Mouse (Mus musculus) liver, embryonic 16.5 days (tissue): ENCODE data around the gene Dnmt1. TPM values are rescaled to one million over a fixed set of nuclear protein-coding genes. Genes with fewer than 3 reads are reported as not detected.

ENCODE experiments used
- ATAC-seq: fragments of 200-750 bp; cut with Nextera tagmentation; 2 replicates; pipeline ENCODE4 v1.8.0; 2017; ENCODE audit warnings: low read depth, mild to moderate bottlenecking, moderate number of reproducible peaks, moderate library complexity
- H3K27ac ChIP-seq: fragments of 300-500 bp; sonication (generic); 2 replicates; pipeline ENCODE4 v1.5.1; 2014; ENCODE audit warnings: mild to moderate bottlenecking, low read length
- H3K27me3 ChIP-seq: fragments of 300-500 bp; sonication (generic); 2 replicates; pipeline ENCODE4 v1.6.1; 2014; ENCODE audit warnings: low read depth, low read length, mixed read lengths; ENCODE audit not compliant: control insufficient read depth, insufficient read depth
- H3K36me3 ChIP-seq: fragments of 300-500 bp; sonication (generic); 2 replicates; pipeline ENCODE4 v1.6.1; 2014; ENCODE audit warnings: mild to moderate bottlenecking; ENCODE audit not compliant: control insufficient read depth, insufficient read depth
- H3K4me1 ChIP-seq: fragments of 300-500 bp; sonication (generic); 2 replicates; pipeline ENCODE4 v1.6.1; 2014; ENCODE audit warnings: low read depth, low read length, mixed read lengths; ENCODE audit not compliant: control insufficient read depth
- H3K4me2 ChIP-seq: fragments of 300-500 bp; sonication (generic); 2 replicates; pipeline ENCODE4 v1.6.1; 2014; ENCODE audit warnings: low read depth, low read length, mixed read lengths
- H3K4me3 ChIP-seq: fragments of 300-500 bp; sonication (generic); 2 replicates; pipeline ENCODE4 v1.5.1; 2014; ENCODE audit warnings: low read depth, mild to moderate bottlenecking, low read length
- H3K9ac ChIP-seq: fragments of 300-500 bp; sonication (generic); 2 replicates; pipeline ENCODE4 v1.6.1; 2014; ENCODE audit warnings: low read depth, low read length
- H3K9me3 ChIP-seq: fragments of 300-500 bp; sonication (generic); replicated peaks from 2 replicates; pipeline ENCODE4 v1.6.1; 2016; ENCODE audit warnings: low read length; ENCODE audit not compliant: control insufficient read depth
- WGBS: fragments of 180-500 bp; shearing (Covaris S2); extraction: QIAGEN DNeasy Blood & Tissue Kit; methylation state at CpG from one replicate; pipeline ENCODE4 v1.1.7; 2014; ENCODE audit not compliant: insufficient replicate concordance; 5-methylcytosine and 5-hydroxymethylcytosine counted together
- polyA plus RNA-seq: library from polyadenylated mRNA; unstranded; fragments of >200 nt; fragmentation: Nextera tagmentation; extraction: Ambion mirVana; gene quantifications from 2 replicates; pipeline ENCODE4 v1.2.1, GENCODE M21; 2015

Gene Dnmt1
- polyA plus RNA-seq, 1 experiment from 2014 or later: 55.7 TPM

DNA sequence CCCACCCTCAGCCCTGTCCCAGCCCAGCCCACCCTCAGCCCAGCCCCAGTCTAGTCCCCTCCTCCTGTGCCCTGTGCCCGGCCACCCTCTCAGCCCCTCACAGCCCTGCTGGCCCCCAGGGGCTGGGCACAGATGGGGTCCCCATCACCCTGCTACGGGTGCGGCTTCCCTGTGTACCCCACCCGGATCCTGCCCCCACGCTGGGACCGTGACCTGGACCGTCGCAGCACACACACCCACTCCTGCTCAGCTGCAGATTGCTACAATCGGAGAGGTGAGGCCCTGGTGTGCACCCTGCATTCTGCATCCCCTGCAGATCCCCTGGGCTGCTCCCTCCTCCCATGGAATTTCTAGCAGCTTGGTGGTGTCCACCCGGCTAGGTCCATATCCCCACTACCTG lies 86.7 kb downstream of the Dnmt1 start:
- no peaks in the 10 kb centered on the region for H3K9me3 ChIP-seq
- H3K4me2 ChIP-seq: no peak overlapping the region
- no peak overlapping the region for H3K27ac ChIP-seq
- H3K9ac ChIP-seq: no peak overlapping the region
- H3K36me3 ChIP-seq: no peaks in the 10 kb centered on the region
- 84% methylated on average over 10 of the region's 10 CpGs for WGBS
- H3K4me1 ChIP-seq: peaks cover 10% of the 10 kb centered on the region
- peaks cover 11% of the 10 kb centered on the region for H3K27me3 ChIP-seq
- ATAC-seq: no peak
- H3K4me3 ChIP-seq: no peak overlapping the region

DNA sequence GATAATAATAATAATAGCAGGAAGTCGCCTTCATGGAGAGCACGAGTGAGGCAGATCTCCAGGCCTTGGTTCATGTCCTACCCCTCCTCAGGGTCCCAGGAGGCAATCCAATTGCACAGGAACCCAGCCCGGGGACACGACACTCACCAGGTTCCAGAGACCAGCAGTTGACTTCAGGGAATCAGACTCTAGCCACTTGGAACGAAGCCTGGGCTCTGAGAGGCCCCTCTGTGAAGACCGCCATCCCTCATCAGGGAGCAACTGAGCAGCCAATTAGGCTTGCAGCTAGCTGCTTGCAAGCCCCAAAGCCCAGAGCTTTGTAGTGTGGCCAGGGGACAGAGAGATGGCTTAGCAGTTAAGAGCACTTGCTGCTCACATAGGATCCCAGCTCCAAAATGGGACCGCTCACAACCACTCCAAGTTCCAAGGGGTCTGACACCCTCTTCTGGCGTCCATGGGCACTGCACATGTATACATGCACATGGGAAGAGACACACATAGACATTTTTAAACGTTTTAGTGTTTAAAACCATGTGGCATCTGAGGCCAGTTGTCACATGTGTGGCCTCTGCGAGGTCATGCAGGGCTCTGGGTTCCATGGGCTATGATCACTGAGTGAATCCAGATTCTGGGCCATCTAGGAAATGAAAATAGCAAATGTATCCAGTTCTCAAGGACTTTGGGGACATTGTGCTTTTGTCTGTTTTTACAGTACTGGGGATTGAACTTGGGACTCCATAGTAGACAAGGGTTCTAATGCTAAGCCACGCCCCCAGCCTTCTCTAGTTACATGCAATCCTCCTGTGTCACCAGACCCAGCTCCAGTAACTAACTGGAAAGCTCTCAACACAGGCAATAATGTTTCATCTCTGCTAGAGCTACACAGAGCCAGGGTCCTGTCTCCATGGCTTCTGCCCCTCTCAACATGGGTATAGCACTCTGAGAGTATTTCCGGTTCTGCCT lies 89.2 kb downstream of the Dnmt1 start:
- WGBS: 66% methylated on average over 12 of the region's 12 CpGs

GRCm38 (mm10) chr9:20869246-20869645 lies 90.4 kb downstream of the Dnmt1 start:
- Histone ChIP-seq H3K4me1 (peaks cover 3% of the 10 kb centered on the region; the same call in 1 of the 2 replicates), H3K9ac (peak overlapping the region; percentile 57), H3K36me3 (no peaks in the 10 kb centered on the region), H3K4me2 (peak overlapping the region; percentile 66), H3K27ac (no peak overlapping the region), H3K9me3 (no peaks in the 10 kb centered on the region), H3K4me3 (peak overlapping the region; percentile 66), H3K27me3 (peaks cover 15% of the 10 kb centered on the region)
- ATAC-seq: no peak
- WGBS: 7% methylated on average over 19 of the region's 19 CpGs

More for the DNA sequence above, 89.2 kb downstream of the Dnmt1 start:
- Histone ChIP-seq H3K9ac (no peak overlapping the region), H3K9me3 (no peaks in the 10 kb centered on the region), H3K4me1 (peaks cover 3% of the 10 kb centered on the region; the same call in 1 of the 2 replicates), H3K27ac (no peak overlapping the region), H3K4me2 (no peak overlapping the region), H3K36me3 (no peaks in the 10 kb centered on the region), H3K4me3 (no peak overlapping the region), H3K27me3 (peaks cover 15% of the 10 kb centered on the region)
- no peak for ATAC-seq

- peak within 1 kb of the TSS; percentile 57 for H3K9ac ChIP-seq
- H3K9me3 ChIP-seq: no peaks in the 10 kb centered on the region
- peaks cover 3% of the 10 kb centered on the region; the same call in 1 of the 2 replicates for H3K4me1 ChIP-seq
- peak; percentile 45 for ATAC-seq
- H3K4me2 ChIP-seq: peak within 1 kb of the TSS; percentile 66
- H3K27ac ChIP-seq: no peak within 1 kb of the TSS
- H3K36me3 ChIP-seq: no peaks in the 10 kb centered on the region
- H3K27me3 ChIP-seq: peaks cover 15% of the 10 kb centered on the region
- H3K4me3 ChIP-seq: peak within 1 kb of the TSS; percentile 66
- WGBS: 3% methylated on average over 52 of the region's 53 CpGs
Measured at GRCm38 (mm10) chr9:20868448-20869001, 91.2 kb downstream of the Dnmt1 start, which contains the start of gene A230050P20Rik. A230050P20Rik (plus strand) TSS chr9:20868642.

DNA sequence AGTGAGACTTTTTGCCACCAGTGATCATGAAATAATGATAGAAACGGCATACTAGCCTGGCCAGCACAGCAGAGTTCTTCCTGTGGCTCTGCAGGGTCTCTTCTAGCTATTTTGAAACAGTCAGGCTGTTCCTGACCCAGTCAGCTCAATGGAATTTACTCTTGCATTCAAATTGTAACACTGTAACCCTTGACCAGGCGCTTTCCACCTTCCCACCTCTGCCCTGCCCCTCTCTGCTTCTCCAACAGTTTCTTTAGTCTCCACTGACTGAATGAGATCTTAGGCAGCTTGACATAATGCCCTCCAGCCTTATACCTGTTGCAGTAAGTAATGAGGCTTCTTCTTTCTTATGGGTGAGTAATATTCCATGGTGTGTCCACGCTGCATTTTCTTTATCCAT lies 92.8 kb downstream of the Dnmt1 start:
- WGBS: 51% methylated on average over 3 of the region's 3 CpGs
- no peak overlapping the region for H3K27ac ChIP-seq
- peaks cover 5% of the 10 kb centered on the region for H3K4me1 ChIP-seq
- H3K9me3 ChIP-seq: no peaks in the 10 kb centered on the region
- no peak overlapping the region for H3K4me2 ChIP-seq
- H3K9ac ChIP-seq: no peak overlapping the region
- H3K36me3 ChIP-seq: no peaks in the 10 kb centered on the region
- peak; percentile 47; the same call in 1 of the 2 replicates for ATAC-seq
- no peak overlapping the region for H3K4me3 ChIP-seq
- H3K27me3 ChIP-seq: peaks cover 15% of the 10 kb centered on the region

DNA sequence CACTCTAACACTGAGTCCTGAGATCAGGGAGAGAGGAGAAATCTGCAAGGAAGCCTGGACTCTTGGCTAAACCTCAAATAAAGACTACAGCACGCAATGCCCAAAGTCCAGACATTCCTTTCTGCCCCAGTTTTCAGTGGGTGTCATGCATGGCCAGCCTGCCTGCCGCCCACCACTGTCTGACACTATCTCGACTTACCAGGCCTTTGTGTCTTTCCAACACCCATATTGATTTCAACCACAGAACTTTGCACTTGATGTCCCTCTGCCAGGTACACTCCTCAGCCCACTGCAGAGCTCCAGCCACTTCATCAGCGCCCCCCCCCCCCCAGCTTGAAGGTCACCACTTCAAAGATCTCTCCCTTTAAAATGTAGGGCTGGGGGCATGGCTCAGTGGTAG lies 97.5 kb downstream of the Dnmt1 start:
- no peak overlapping the region for H3K27ac ChIP-seq
- no peak overlapping the region for H3K4me3 ChIP-seq
- H3K4me2 ChIP-seq: no peak overlapping the region
- 22% methylated on average over 4 of the region's 4 CpGs for whole genome bisulfite sequencing
- H3K9me3 ChIP-seq: no peaks in the 10 kb centered on the region
- peaks cover 2% of the 10 kb centered on the region; the same call in 1 of the 2 replicates for H3K4me1 ChIP-seq
- peak; percentile 15; the same call in 1 of the 2 replicates for ATAC-seq
- no peak overlapping the region for H3K9ac ChIP-seq
- H3K27me3 ChIP-seq: no peaks in the 10 kb centered on the region
- H3K36me3 ChIP-seq: no peaks in the 10 kb centered on the region

GRCm38 (mm10) chr9:20861821-20862220 lies 97.9 kb downstream of the Dnmt1 start:
- H3K4me1 ChIP-seq: peaks cover 2% of the 10 kb centered on the region; the same call in 1 of the 2 replicates
- 6% methylated on average over 4 of the region's 4 CpGs for WGBS
- no peak overlapping the region for H3K9ac ChIP-seq
- 0 out of 2 replicates have a peak, but pooled peaks have one; percentile 4 for ATAC-seq
- no peaks in the 10 kb centered on the region for H3K36me3 ChIP-seq
- no peak overlapping the region for H3K4me2 ChIP-seq
- H3K27ac ChIP-seq: no peak overlapping the region
- H3K4me3 ChIP-seq: no peak overlapping the region
- no peaks in the 10 kb centered on the region for H3K27me3 ChIP-seq
- no peaks in the 10 kb centered on the region for H3K9me3 ChIP-seq

GRCm38 (mm10) chr9:20859926-20860325 lies 99.8 kb downstream of the Dnmt1 start:
- no peak for ATAC-seq
- H3K4me3 ChIP-seq: no peak overlapping the region
- 24% methylated on average over 6 of the region's 6 CpGs for WGBS
- H3K27ac ChIP-seq: no peak overlapping the region
- no peaks in the 10 kb centered on the region for H3K27me3 ChIP-seq
- H3K4me1 ChIP-seq: peaks cover 2% of the 10 kb centered on the region; the same call in 1 of the 2 replicates
- H3K9ac ChIP-seq: no peak overlapping the region
- no peak overlapping the region for H3K4me2 ChIP-seq
- H3K36me3 ChIP-seq: no peaks in the 10 kb centered on the region
- H3K9me3 ChIP-seq: no peaks in the 10 kb centered on the region
